In the genomic region with DNA sequence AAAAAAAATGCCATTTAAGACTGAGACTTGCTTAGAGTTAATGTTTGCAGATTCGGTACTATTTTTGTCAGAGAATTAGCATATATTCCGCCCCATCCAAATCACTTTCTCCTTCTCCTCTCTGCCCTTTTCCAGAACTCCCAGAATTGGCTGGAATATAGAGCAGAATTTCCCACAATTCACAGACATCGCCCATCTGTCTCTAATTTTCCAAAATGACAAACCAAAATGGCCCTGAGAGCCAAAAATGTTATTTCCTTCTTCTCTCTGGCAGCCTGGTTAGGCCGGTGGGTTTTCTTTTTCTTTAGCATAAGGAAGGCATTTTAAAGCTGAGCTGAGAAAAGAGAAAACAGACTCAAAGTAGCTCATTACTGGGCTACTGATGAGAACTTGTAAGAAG, we compare ENCODE assay signal across 16 mouse cellular contexts.
DNase-seq lines count a peak whose midpoint lies in the region; ATAC-seq and TF ChIP-seq lines count a peak whose summit lies in the region.
"Had no signal": no experiment of that assay in that cellular context is flagged by ENCODE, and none has a peak within 500 bp of the region (broad histone marks: within the 10 kb centered on the region; RNA-seq: fewer than 3 reads in every experiment).

No protein-coding gene starts in this region.

- intact Hi-C loops in heart, postnatal 10 days (cut with DNase I), result no loop called here

- no peaks in the 10 kb centered on the region for H3K27me3 ChIP-seq in heart, embryonic 12.5 days (replicated peaks)
- H3K27me3 ChIP-seq in forebrain, postnatal 0 days (ENCODE audit: insufficient read depth, low read length), result no peaks in the 10 kb centered on the region

- no peak overlapping the region for H3K4me3 ChIP-seq in heart, embryonic 12.5 days
- H3K4me3 ChIP-seq in forebrain, postnatal 0 days (ENCODE audit: low read depth, low read length), result no peak overlapping the region

- WGBS in heart, embryonic 12.5 days, result 85% methylated on average over 4 of the region's 4 CpGs
- 51% methylated on average over 4 of the region's 4 CpGs for WGBS in forebrain, postnatal 0 days

- no peak overlapping the region for H3K4me2 ChIP-seq in heart, embryonic 12.5 days
- H3K4me2 ChIP-seq in forebrain, postnatal 0 days (ENCODE audit: low read depth), result no peak overlapping the region

- TF ChIP-seq CTCF in forebrain, postnatal 0 days (IDR thresholded peaks at IDR 0.05; ENCODE audit: low read depth), result no peak

- no peaks in the 10 kb centered on the region for H3K9me3 ChIP-seq in heart, embryonic 12.5 days (replicated peaks)
- no peaks in the 10 kb centered on the region for H3K9me3 ChIP-seq in forebrain, postnatal 0 days (ENCODE audit: low read length)
- H3K9me3 ChIP-seq: G1E had no signal

- H3K9ac ChIP-seq in heart, embryonic 12.5 days, result no peak overlapping the region
- H3K9ac ChIP-seq in forebrain, postnatal 0 days, result no peak overlapping the region
- H3K9ac ChIP-seq: liver, embryonic 14.5 days had no signal

- no peak for ATAC-seq in heart, embryonic 12.5 days (ENCODE audit: insufficient number of reproducible peaks, low FRiP score)
- ATAC-seq in forebrain, postnatal 0 days, result peak; percentile 75
- ATAC-seq: hindbrain, embryonic 16.5 days had no signal

- no peak overlapping the region for H3K27ac ChIP-seq in heart, embryonic 12.5 days (ENCODE audit: poor library complexity, severe bottlenecking)
- no peak overlapping the region for H3K27ac ChIP-seq in forebrain, postnatal 0 days (ENCODE audit: low read depth, low read length)
- H3K27ac ChIP-seq: liver, embryonic 14.5 days had no signal

- H3K4me1 ChIP-seq in heart, embryonic 12.5 days (replicated peaks), result no peaks in the 10 kb centered on the region
- H3K4me1 ChIP-seq in forebrain, postnatal 0 days (ENCODE audit: insufficient read depth), result no peaks in the 10 kb centered on the region

- no peaks in the 10 kb centered on the region for H3K36me3 ChIP-seq in heart, embryonic 12.5 days
- no peaks in the 10 kb centered on the region for H3K36me3 ChIP-seq in forebrain, postnatal 0 days (ENCODE audit: insufficient read depth)
- H3K36me3 ChIP-seq: G1E had no signal

- DNase-seq in heart, postnatal 10 days, result peak; percentile 12 to 13
- DNase-seq in brain, adult 2 months (ENCODE audit: low read depth, low spot score), result peak; percentile 61
- peak; percentile 61 for DNase-seq in brain, embryonic 18.5 days (ENCODE audit: low read depth, low spot score)
- peak; percentile 70 for DNase-seq in forebrain, postnatal 0 days
- no peak for DNase-seq in embryo, embryonic 10.5 days (ENCODE audit: low spot score)
- DNase-seq in cerebellum, postnatal 10 days, result no peak
- DNase-seq: adrenal gland, postnatal 10 days; cerebellum, adult 9-11 months; kidney, adult 2 months; kidney, postnatal 36 days; lung, postnatal 10 days; thymus, adult 2 months had no signal

Comparison
In these comparisons a context has a peak if more than half of its experiments do, and no peak if none do; other contexts are left out.
1. DNase-seq: peak in heart, postnatal 10 days (2 of 2), brain, adult 2 months (single experiment), brain, embryonic 18.5 days (single experiment) and forebrain, postnatal 0 days (single experiment); none in embryo, embryonic 10.5 days (single experiment) and cerebellum, postnatal 10 days (0 of 2).